Comparison of ENCODE assay signal across 10 mouse cellular contexts in genomic region chr15:97822545-97823228, GRCm38 (mm10). TPM values are rescaled to one million over a fixed set of nuclear protein-coding genes. Genes with fewer than 3 reads are reported as not detected.
A peak's percentile ranks its signal among the peaks of the same experiment; 100 is the strongest.
DNase-seq lines count a peak whose midpoint lies in the region; ATAC-seq and TF ChIP-seq lines count a peak whose summit lies in the region.
"Had no signal": no experiment of that assay in that cellular context is flagged by ENCODE, and none has a peak within 500 bp of the region (broad histone marks: within the 10 kb centered on the region; RNA-seq: fewer than 3 reads in every experiment).

No protein-coding gene starts in this region.

- no peak for ATAC-seq in embryonic facial prominence, embryonic 12.5 days (ENCODE audit: insufficient number of reproducible peaks, insufficient read depth, low FRiP score, low TSS enrichment)
- no peak for ATAC-seq in kidney, embryonic 16.5 days (ENCODE audit: low FRiP score, low TSS enrichment)
- ATAC-seq in embryonic facial prominence, embryonic 15.5 days (ENCODE audit: insufficient number of reproducible peaks, low FRiP score, low TSS enrichment, low read depth): no peak
- no peak for ATAC-seq in megakaryocyte-erythroid progenitor cell, adult 5-6 weeks (replicated peaks; ENCODE audit: low FRiP score, low TSS enrichment, poor library complexity, severe bottlenecking)

- DNase-seq in embryonic facial prominence, embryonic 10.5 days (ENCODE audit: low spot score): no peak
- DNase-seq in kidney, postnatal 14 days: no peak
- DNase-seq in lung, postnatal 14 days: peak; percentile 67
- DNase-seq in thymus, adult 2 months: no peak
- DNase-seq: cerebellum, adult 9-10 months had no signal

- 47% methylated on average over 12 of the region's 12 CpGs for WGBS in embryonic facial prominence, embryonic 12.5 days
- 55% methylated on average over 12 of the region's 12 CpGs for WGBS in embryonic facial prominence, embryonic 10.5 days
- 32% methylated on average over 12 of the region's 12 CpGs for WGBS in kidney, embryonic 16.5 days
- WGBS in embryonic facial prominence, embryonic 15.5 days: 30% methylated on average over 12 of the region's 12 CpGs
- 30% methylated on average over 11 of the region's 12 CpGs for WGBS in thymus, adult 2 months

- 0 out of 2 replicates have a peak overlapping the region, but pooled peaks have one; percentile 4 for H3K27ac ChIP-seq in embryonic facial prominence, embryonic 12.5 days
- H3K27ac ChIP-seq in embryonic facial prominence, embryonic 10.5 days (replicated peaks): no peak overlapping the region
- H3K27ac ChIP-seq in kidney, embryonic 16.5 days (ENCODE audit: low read length): peak overlapping the region; percentile 86
- peak overlapping the region; percentile 58; the same call in 1 of the 2 replicates for H3K27ac ChIP-seq in embryonic facial prominence, embryonic 15.5 days (replicated peaks)
- H3K27ac ChIP-seq in thymus, adult 2 months (ENCODE audit: control insufficient read depth, insufficient read depth, low read length): no peak overlapping the region
- H3K27ac ChIP-seq: midbrain, embryonic 12.5 days had no signal

- TF ChIP-seq POLR2A in thymus, adult 2 months (IDR thresholded peaks at IDR 0.05; ENCODE audit: control insufficient read depth, extremely low read depth, insufficient read depth, low read length, poor library complexity): no peak

- TF ChIP-seq CTCF in thymus, adult 2 months (IDR thresholded peaks at IDR 0.05; ENCODE audit: borderline replicate concordance, control insufficient read depth, extremely low read depth, insufficient read depth, low read length, poor library complexity): no peak

- H3K4me2 ChIP-seq in embryonic facial prominence, embryonic 12.5 days (replicated peaks): no peak overlapping the region
- peak overlapping the region; percentile 18; the same call in 1 of the 2 replicates for H3K4me2 ChIP-seq in kidney, embryonic 16.5 days (replicated peaks; ENCODE audit: low read depth, low read length)
- 0 out of 2 replicates have a peak overlapping the region, but pooled peaks have one; percentile 6 for H3K4me2 ChIP-seq in embryonic facial prominence, embryonic 15.5 days (replicated peaks)
- H3K4me2 ChIP-seq: midbrain, embryonic 12.5 days had no signal

- H3K27me3 ChIP-seq in embryonic facial prominence, embryonic 12.5 days: no peaks in the 10 kb centered on the region
- H3K27me3 ChIP-seq in embryonic facial prominence, embryonic 10.5 days (replicated peaks; ENCODE audit: low read depth, poor library complexity, severe bottlenecking): peaks cover 15% of the 10 kb centered on the region; the same call in 1 of the 2 replicates
- no peaks in the 10 kb centered on the region for H3K27me3 ChIP-seq in kidney, embryonic 16.5 days (ENCODE audit: insufficient read depth, low read length)
- H3K27me3 ChIP-seq in embryonic facial prominence, embryonic 15.5 days: no peaks in the 10 kb centered on the region
- no peaks in the 10 kb centered on the region for H3K27me3 ChIP-seq in thymus, adult 2 months (ENCODE audit: control insufficient read depth, insufficient read depth, low read length)

- H3K9ac ChIP-seq in embryonic facial prominence, embryonic 12.5 days: no peak overlapping the region
- H3K9ac ChIP-seq in kidney, embryonic 16.5 days (replicated peaks; ENCODE audit: low read length): peak overlapping the region; percentile 20; the same call in 1 of the 2 replicates
- 0 out of 2 replicates have a peak overlapping the region, but pooled peaks have one; percentile 0 for H3K9ac ChIP-seq in embryonic facial prominence, embryonic 15.5 days
- H3K9ac ChIP-seq: midbrain, embryonic 12.5 days had no signal

- H3K4me3 ChIP-seq in embryonic facial prominence, embryonic 12.5 days: no peak overlapping the region
- no peak overlapping the region for H3K4me3 ChIP-seq in embryonic facial prominence, embryonic 10.5 days
- no peak overlapping the region for H3K4me3 ChIP-seq in kidney, embryonic 16.5 days (ENCODE audit: low read length)
- H3K4me3 ChIP-seq in embryonic facial prominence, embryonic 15.5 days (replicated peaks): no peak overlapping the region
- H3K4me3 ChIP-seq in thymus, adult 2 months (ENCODE audit: control insufficient read depth, insufficient read depth, low read length): no peak overlapping the region
- H3K4me3 ChIP-seq: midbrain, embryonic 12.5 days had no signal

- peaks cover 15% of the 10 kb centered on the region for H3K36me3 ChIP-seq in embryonic facial prominence, embryonic 12.5 days
- peaks cover 20% of the 10 kb centered on the region for H3K36me3 ChIP-seq in embryonic facial prominence, embryonic 10.5 days (replicated peaks)
- peaks cover 3% of the 10 kb centered on the region for H3K36me3 ChIP-seq in kidney, embryonic 16.5 days (ENCODE audit: insufficient read depth, low read length)
- 0 out of 2 replicates have a peak, but pooled peaks cover 5% of the 10 kb centered on the region for H3K36me3 ChIP-seq in embryonic facial prominence, embryonic 15.5 days
- H3K36me3 ChIP-seq in thymus, adult 2 months (ENCODE audit: control insufficient read depth, insufficient read depth, low read length): peaks cover 32% of the 10 kb centered on the region

- H3K9me3 ChIP-seq in embryonic facial prominence, embryonic 12.5 days: no peaks in the 10 kb centered on the region
- no peaks in the 10 kb centered on the region for H3K9me3 ChIP-seq in embryonic facial prominence, embryonic 10.5 days
- H3K9me3 ChIP-seq in kidney, embryonic 16.5 days (ENCODE audit: low read length): no peaks in the 10 kb centered on the region
- no peaks in the 10 kb centered on the region for H3K9me3 ChIP-seq in embryonic facial prominence, embryonic 15.5 days (replicated peaks)
- H3K9me3 ChIP-seq: midbrain, embryonic 12.5 days had no signal

- H3K4me1 ChIP-seq in embryonic facial prominence, embryonic 12.5 days: peaks cover 62% of the 10 kb centered on the region
- peaks cover 77% of the 10 kb centered on the region for H3K4me1 ChIP-seq in embryonic facial prominence, embryonic 10.5 days
- H3K4me1 ChIP-seq in kidney, embryonic 16.5 days (ENCODE audit: insufficient read depth, low read length): peaks cover 73% of the 10 kb centered on the region
- peaks cover 75% of the 10 kb centered on the region for H3K4me1 ChIP-seq in embryonic facial prominence, embryonic 15.5 days
- H3K4me1 ChIP-seq in thymus, adult 2 months (replicated peaks; ENCODE audit: control insufficient read depth, insufficient read depth, low read length): peaks cover 81% of the 10 kb centered on the region

RNA-seq across cellular contexts. Expression of gene Hdac7, which starts 21.6 kb away (rescaled TPM):
- 33.5 and 38.8 TPM in 2 replicates for polyA plus RNA-seq in embryonic facial prominence, embryonic 12.5 days (2016; fragmentation: Nextera tagmentation; extraction: Ambion mirVana)
- 26.6 and 30.2 TPM in 2 replicates for polyA plus RNA-seq in embryonic facial prominence, embryonic 10.5 days (2016; fragmentation: Nextera tagmentation; extraction: Ambion mirVana)
- polyA plus RNA-seq in kidney, embryonic 16.5 days (2015; fragmentation: Nextera tagmentation; extraction: Ambion mirVana): 37.3 and 40.0 TPM in 2 replicates
- polyA plus RNA-seq in embryonic facial prominence, embryonic 15.5 days (2015; fragmentation: Nextera tagmentation; extraction: Ambion mirVana): 37.6 and 37.9 TPM in 2 replicates
- 129 and 194 TPM in 2 replicates for total RNA-seq in megakaryocyte-erythroid progenitor cell, adult 5-6 weeks (2014; fragmentation: Nextera tagmentation)
- 24.8 and 35.6 TPM in 2 replicates for total RNA-seq in megakaryocyte-erythroid progenitor cell, adult 5-6 weeks (2017)
- polyA plus RNA-seq in thymus, adult 2 months (2012; rRNA removed): 827 and 963 TPM in 2 replicates

RNA-seq across cellular contexts. Expression of gene Slc48a1, which starts 44.4 kb away (rescaled TPM):
- polyA plus RNA-seq in embryonic facial prominence, embryonic 12.5 days (2016; fragmentation: Nextera tagmentation; extraction: Ambion mirVana): 29.4 and 32.6 TPM in 2 replicates
- 17.8 and 18.9 TPM in 2 replicates for polyA plus RNA-seq in embryonic facial prominence, embryonic 10.5 days (2016; fragmentation: Nextera tagmentation; extraction: Ambion mirVana)
- 81.7 and 81.9 TPM in 2 replicates for polyA plus RNA-seq in kidney, embryonic 16.5 days (2015; fragmentation: Nextera tagmentation; extraction: Ambion mirVana)
- 51.2 and 52.7 TPM in 2 replicates for polyA plus RNA-seq in embryonic facial prominence, embryonic 15.5 days (2015; fragmentation: Nextera tagmentation; extraction: Ambion mirVana)
- total RNA-seq in megakaryocyte-erythroid progenitor cell, adult 5-6 weeks (2014; fragmentation: Nextera tagmentation): 91.5 and 112 TPM in 2 replicates
- total RNA-seq in megakaryocyte-erythroid progenitor cell, adult 5-6 weeks (2017): 53.7 and 72.6 TPM in 2 replicates
- 62.1 and 62.8 TPM in 2 replicates for polyA plus RNA-seq in thymus, adult 2 months (2012; rRNA removed)

RNA-seq across cellular contexts. Expression of gene Rapgef3, which starts 54.9 kb away (rescaled TPM):
- polyA plus RNA-seq in embryonic facial prominence, embryonic 12.5 days (2016; fragmentation: Nextera tagmentation; extraction: Ambion mirVana): 10.5 and 10.8 TPM in 2 replicates
- polyA plus RNA-seq in embryonic facial prominence, embryonic 10.5 days (2016; fragmentation: Nextera tagmentation; extraction: Ambion mirVana): 5.5 and 5.9 TPM in 2 replicates
- 36.3 and 36.4 TPM in 2 replicates for polyA plus RNA-seq in kidney, embryonic 16.5 days (2015; fragmentation: Nextera tagmentation; extraction: Ambion mirVana)
- polyA plus RNA-seq in embryonic facial prominence, embryonic 15.5 days (2015; fragmentation: Nextera tagmentation; extraction: Ambion mirVana): 11.8 and 12.9 TPM in 2 replicates
- total RNA-seq in megakaryocyte-erythroid progenitor cell, adult 5-6 weeks (2014; fragmentation: Nextera tagmentation): 12.0 and 13.1 TPM in 2 replicates
- 6.8 and 8.2 TPM in 2 replicates for total RNA-seq in megakaryocyte-erythroid progenitor cell, adult 5-6 weeks (2017)
- 276 and 278 TPM in 2 replicates for polyA plus RNA-seq in thymus, adult 2 months (2012; rRNA removed)

Comparison
In these comparisons a context has a peak if more than half of its experiments do, and no peak if none do; other contexts are left out.
1. H3K27ac ChIP-seq: peak in embryonic facial prominence, embryonic 12.5 days (single experiment), kidney, embryonic 16.5 days (single experiment) and embryonic facial prominence, embryonic 15.5 days (single experiment); none in embryonic facial prominence, embryonic 10.5 days (single experiment) and thymus, adult 2 months (single experiment).
2. RNA of gene Hdac7, which starts 21.6 kb away (polyA plus RNA-seq): 827 to 963 TPM in thymus, adult 2 months; 37.6 to 37.9 TPM in embryonic facial prominence, embryonic 15.5 days, 37.3 to 40.0 TPM in kidney, embryonic 16.5 days, 33.5 to 38.8 TPM in embryonic facial prominence, embryonic 12.5 days and 26.6 to 30.2 TPM in embryonic facial prominence, embryonic 10.5 days; every median in the first group is over 10 times any median in the second.